Mouse (Mus musculus): Measurements from ENCODE around the gene Ttc28. TPM values are rescaled to one million over a fixed set of nuclear protein-coding genes. Genes with fewer than 3 reads are reported as not detected.
A peak's percentile ranks its signal among the peaks of the same experiment; 100 is the strongest.

The Ttc28 gene
- polyA plus RNA-seq, 1 experiment: 16.3 TPM

DNA sequence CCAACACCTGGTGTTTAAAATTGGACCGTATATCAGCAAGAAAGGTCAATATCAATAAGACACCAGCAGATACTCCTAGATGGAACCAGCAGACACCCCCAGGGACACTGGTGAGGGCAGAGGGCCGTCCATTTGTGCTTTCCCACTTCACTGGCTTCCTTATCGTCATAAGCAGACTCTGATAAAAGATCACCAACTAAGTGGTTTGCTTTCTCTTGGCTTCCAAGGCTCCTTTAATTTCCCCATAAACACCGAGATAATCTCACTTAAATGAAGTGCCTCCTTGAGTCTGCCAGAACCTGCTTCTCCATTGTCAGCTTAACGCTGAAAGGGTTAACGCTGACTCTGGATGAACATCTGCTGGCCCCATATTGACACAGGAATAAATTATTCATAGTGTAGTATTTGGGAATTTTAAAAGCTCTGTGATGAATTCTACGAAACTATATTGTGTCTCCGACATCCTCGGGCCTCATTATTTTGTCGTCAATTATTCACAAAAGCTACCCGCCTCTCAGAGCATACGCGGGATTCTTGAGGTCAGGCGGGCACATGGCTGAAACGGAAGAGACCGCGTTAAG lies 175.3 kb downstream of the Ttc28 start:
- Histone ChIP-seq H3K27ac (replicated peaks; ENCODE audit: low read depth, low read length) (no peak overlapping the region), H3K4me1 (ENCODE audit: control insufficient read depth, insufficient read depth, insufficient read length, low read length) (peaks cover 16% of the 10 kb centered on the region), H3K4me3 (ENCODE audit: insufficient read depth, low read depth, low read length) (no peak overlapping the region)

DNA sequence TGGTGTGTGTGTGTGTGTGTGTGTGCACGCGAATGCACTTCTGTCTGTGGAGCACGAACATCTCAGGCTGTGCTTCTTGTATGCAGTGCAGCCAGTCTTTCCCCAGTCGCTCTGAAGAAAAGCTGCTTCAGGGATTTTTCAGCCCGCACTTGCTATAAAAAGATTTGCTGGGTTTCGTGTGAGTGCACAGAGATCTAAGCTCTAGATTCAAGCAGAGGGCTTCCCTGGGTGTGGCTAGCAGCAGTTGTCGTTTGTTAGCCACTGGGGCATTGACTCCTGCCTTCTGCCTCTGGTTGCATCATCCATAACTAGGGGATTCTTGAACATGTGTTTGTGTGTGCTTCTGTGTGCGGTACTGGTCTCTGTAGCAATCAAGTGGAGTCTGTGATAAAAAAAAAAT lies 175.9 kb downstream of the Ttc28 start:
- Histone ChIP-seq H3K4me1 (ENCODE audit: control insufficient read depth, insufficient read depth, insufficient read length, low read length) (peaks cover 17% of the 10 kb centered on the region), H3K27ac (replicated peaks; ENCODE audit: low read depth, low read length) (no peak overlapping the region), H3K4me3 (ENCODE audit: insufficient read depth, low read depth, low read length) (no peak overlapping the region)

DNA sequence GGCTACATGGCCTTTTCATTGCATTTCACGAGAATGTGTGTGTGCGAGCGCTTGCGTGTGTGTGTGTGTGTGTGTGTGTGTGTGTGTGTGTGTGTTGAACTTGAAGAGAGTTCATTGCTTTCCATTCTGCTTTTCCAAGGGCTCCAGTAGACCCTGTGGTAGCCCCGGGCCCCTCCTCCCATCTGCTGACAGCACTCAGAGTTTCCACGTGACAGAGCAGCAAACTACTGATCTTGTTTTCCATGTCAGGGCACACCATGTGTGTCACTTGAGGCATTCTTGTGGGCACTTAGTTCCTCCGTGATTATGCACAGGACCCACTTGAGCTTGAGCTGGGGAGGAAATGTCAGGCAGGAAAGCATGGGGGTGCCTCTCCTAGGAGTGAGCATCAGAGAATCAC lies 177.5 kb downstream of the Ttc28 start:
- H3K27ac ChIP-seq (replicated peaks; ENCODE audit: low read depth, low read length): no peak overlapping the region

DNA sequence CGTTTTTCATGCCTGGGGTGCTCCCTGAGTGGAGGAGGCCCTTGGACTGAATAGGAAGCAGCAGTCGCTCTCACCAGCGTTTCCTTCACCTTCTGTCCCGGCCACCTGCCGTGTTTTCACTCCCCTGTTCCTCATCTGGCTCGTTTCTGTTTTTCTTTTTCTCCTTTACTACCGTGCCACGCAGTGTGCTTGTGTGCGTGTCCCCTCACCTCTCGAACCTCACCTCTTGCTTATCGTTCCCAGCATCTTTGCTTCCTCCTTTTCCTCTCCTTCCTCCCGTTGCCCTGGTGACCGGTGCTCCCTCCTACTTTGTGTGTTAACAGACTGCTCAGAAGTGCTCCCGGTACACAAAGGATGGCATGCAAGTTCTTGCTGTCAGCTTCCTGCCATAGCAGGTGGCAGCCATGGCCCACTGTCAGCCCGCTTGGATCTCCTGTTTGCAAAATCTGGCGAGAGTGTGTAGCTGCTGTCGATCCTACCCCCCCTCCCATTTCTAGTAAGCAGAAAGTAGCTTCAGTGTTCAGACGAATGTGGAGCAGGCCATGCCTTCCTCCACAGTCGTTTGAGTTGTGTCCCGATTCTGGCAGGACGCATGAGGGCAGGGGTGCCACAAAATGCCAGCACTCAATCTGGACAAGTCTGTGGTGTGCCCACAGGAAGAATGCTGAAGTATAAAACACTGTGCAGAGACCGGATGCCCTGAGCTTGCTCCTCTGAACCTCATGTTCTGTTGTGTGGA lies 179.0 kb downstream of the Ttc28 start:
- Histone ChIP-seq H3K4me3 (ENCODE audit: insufficient read depth, low read depth, low read length) (no peak overlapping the region), H3K4me1 (ENCODE audit: control insufficient read depth, insufficient read depth, insufficient read length, low read length) (peaks cover 22% of the 10 kb centered on the region), H3K27ac (replicated peaks; ENCODE audit: low read depth, low read length) (peak overlapping the region; percentile 64)

More for the DNA sequence above, 177.5 kb downstream of the Ttc28 start:
- H3K4me3 ChIP-seq (ENCODE audit: insufficient read depth, low read depth, low read length): no peak overlapping the region
- H3K4me1 ChIP-seq (ENCODE audit: control insufficient read depth, insufficient read depth, insufficient read length, low read length): peaks cover 22% of the 10 kb centered on the region

DNA sequence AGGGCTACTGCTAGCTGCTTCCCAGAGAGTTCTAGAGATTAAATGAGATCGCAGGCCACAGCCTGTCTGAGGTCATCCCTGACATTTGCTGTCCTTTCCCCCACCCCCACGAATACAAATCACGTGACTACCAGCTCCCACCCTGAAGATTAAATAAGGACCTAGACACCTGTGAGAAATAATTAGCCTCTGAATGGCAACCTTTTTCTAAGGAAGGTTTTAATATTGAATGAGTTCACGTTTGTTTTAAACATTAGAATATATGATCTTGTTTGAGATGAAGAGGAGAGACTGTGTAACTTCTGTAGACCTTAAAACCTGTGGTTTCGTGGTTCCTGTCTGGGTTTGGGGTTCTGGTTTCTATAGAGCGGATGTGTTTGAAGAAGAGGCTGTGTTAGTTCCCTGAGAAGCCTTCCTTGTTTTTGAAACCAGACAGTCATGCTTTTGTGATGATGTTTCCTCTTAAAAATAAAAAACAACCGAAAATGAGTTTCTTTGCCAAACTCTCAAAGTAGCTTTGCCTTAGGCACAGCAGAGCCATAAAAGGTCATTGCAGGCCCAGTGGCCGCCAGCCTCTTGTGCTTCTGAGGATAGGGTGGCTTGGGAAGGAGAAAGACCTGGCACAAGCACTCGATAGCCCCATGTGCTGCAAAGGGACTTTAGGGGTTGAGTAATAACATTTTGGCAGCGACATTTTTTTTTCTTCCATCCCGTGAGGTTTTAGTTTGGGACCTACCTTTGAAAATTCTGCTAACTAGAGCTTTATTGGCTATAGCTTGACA lies 179.7 kb downstream of the Ttc28 start:
- H3K27ac ChIP-seq (replicated peaks; ENCODE audit: low read depth, low read length): peak overlapping the region; percentile 64
- no peak overlapping the region for H3K4me3 ChIP-seq (ENCODE audit: insufficient read depth, low read depth, low read length)
- H3K4me1 ChIP-seq (ENCODE audit: control insufficient read depth, insufficient read depth, insufficient read length, low read length): peaks cover 22% of the 10 kb centered on the region

DNA sequence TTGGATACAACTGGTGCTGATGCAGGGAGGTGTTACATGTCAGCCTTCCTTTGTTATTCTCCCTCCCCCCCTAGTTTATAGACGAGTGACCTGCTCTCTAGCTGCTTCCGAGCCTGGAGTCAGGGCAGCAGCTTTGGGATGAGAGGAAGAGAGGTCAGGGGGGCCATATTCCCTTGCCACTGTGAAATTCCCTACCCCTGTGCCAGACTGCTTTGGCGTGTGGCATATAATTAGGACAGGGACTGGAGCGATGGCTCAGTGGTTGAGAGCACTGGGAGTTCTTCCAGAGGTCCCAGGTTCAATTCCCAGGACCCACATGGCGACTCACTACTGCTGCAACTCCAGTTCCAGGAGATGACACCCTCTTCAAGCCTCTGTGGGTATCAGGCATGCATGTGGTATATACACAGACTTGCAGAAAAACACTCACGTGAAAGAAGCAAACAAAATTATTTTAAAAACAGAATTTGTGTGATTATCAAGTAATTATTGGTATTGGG lies 180.7 kb downstream of the Ttc28 start:
- H3K4me1 ChIP-seq (ENCODE audit: control insufficient read depth, insufficient read depth, insufficient read length, low read length): peaks cover 22% of the 10 kb centered on the region
- H3K4me3 ChIP-seq (ENCODE audit: insufficient read depth, low read depth, low read length): no peak overlapping the region
- 0 out of 2 replicates have a peak overlapping the region, but pooled peaks have one; percentile 16 for H3K27ac ChIP-seq (replicated peaks; ENCODE audit: low read depth, low read length)

DNA sequence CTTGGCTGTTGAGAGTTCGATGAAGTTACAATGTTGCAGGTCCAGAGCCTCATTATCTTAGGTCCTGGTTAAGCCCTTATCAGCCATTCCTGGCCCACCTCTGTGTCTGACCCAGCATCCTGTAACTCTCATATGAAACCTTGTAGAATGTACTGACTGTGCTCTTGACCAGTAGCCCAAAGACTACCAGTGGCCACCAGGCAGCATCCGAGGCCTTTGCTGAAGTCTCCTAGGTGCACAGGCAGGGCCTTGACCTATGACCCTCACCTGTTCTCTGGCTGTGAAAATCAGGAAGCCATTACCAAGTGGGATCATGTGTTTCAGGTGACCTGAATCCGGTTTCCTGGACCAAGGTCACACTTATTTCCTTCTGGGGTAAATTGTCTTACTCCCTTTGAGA lies 183.6 kb downstream of the Ttc28 start:
- H3K27ac ChIP-seq (replicated peaks; ENCODE audit: low read depth, low read length): no peak overlapping the region
- H3K4me1 ChIP-seq (ENCODE audit: control insufficient read depth, insufficient read depth, insufficient read length, low read length): peaks cover 24% of the 10 kb centered on the region
- no peak overlapping the region for H3K4me3 ChIP-seq (ENCODE audit: insufficient read depth, low read depth, low read length)

DNA sequence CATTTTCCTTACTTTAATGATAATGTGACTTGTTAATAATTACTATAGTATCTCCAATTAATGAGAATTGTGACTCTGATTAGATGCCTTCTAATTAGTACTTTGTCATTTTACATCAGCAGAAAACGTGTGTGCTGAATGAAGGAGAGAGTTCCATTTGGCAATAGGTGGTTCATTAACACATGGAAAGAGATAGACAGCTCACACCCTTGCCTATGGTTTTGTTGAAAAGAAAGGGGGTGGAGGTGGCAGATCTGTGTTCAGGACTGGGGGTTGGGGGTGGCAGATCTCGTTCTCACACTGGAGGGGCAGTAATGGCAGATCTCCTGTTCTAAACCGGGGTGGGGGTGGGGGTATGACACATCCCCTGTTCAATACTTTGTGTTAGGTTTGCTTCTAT lies 184.4 kb downstream of the Ttc28 start:
- no peak overlapping the region for H3K27ac ChIP-seq (replicated peaks; ENCODE audit: low read depth, low read length)
- H3K4me3 ChIP-seq (ENCODE audit: insufficient read depth, low read depth, low read length): no peak overlapping the region
- H3K4me1 ChIP-seq (ENCODE audit: control insufficient read depth, insufficient read depth, insufficient read length, low read length): peaks cover 15% of the 10 kb centered on the region

DNA sequence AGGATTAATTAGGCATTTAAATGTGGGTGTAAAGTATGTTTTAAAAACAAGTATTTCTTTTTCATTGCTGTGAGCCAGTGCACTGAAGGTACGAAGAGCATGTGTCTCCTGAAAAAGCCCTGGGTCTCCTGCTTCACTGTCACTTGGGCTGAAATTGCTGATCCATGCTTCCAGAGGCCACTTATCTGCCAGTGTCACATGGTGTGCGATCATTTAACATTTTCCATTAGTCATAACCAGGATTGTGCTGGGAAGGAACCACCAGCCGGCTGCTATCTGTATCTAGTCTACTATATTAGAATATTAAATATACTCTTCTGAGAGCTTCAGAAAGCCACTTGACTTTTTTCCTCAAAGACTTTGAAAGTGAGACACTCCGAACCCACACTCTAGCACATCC lies 186.2 kb downstream of the Ttc28 start:
- Histone ChIP-seq H3K27ac (replicated peaks; ENCODE audit: low read depth, low read length) (no peak overlapping the region), H3K4me3 (ENCODE audit: insufficient read depth, low read depth, low read length) (no peak overlapping the region), H3K4me1 (ENCODE audit: control insufficient read depth, insufficient read depth, insufficient read length, low read length) (peaks cover 13% of the 10 kb centered on the region)

DNA sequence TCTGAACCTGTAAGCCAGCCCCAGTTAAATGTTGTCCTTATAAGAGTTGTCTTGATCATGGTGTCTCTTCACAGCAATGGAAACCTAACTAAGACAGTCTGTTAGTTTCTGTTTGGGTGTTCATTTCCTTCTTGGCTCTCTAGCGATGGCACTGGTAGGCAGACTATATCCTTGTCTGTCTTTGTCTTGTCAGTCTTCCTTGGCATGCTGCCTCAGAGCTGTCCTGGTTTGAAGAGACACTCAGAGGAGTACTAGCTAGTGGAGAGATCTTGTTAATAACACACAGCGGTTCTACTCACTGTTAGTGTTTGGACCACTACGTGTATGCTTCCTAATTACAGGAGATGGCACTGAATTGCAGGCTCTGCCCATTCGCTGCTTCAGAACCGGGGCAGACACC lies 189.9 kb downstream of the Ttc28 start:
- Histone ChIP-seq H3K27ac (replicated peaks; ENCODE audit: low read depth, low read length) (no peak overlapping the region), H3K4me3 (ENCODE audit: insufficient read depth, low read depth, low read length) (no peak overlapping the region), H3K4me1 (ENCODE audit: control insufficient read depth, insufficient read depth, insufficient read length, low read length) (peaks cover 11% of the 10 kb centered on the region)

DNA sequence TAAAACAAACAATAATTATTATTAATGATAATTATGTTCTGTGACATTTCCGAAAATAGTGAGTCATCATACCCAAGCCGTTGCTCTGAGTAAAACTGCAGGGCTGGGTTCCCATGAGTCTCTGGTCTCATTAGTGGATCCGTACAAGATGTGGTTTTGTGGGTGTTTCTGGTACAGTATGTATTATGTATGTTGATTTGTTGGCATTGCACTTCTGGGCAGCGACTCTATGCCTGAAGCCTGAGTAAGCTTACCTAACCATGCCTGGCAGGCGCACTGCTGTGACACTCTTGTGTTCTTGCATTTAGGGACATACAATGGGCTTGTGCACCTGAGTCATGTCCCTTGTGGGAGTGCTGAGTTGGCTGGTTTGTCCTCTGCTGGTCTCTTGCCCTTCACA lies 190.3 kb downstream of the Ttc28 start:
- no peak overlapping the region for H3K27ac ChIP-seq (replicated peaks; ENCODE audit: low read depth, low read length)
- H3K4me3 ChIP-seq (ENCODE audit: insufficient read depth, low read depth, low read length): no peak overlapping the region
- peaks cover 11% of the 10 kb centered on the region for H3K4me1 ChIP-seq (ENCODE audit: control insufficient read depth, insufficient read depth, insufficient read length, low read length)

DNA sequence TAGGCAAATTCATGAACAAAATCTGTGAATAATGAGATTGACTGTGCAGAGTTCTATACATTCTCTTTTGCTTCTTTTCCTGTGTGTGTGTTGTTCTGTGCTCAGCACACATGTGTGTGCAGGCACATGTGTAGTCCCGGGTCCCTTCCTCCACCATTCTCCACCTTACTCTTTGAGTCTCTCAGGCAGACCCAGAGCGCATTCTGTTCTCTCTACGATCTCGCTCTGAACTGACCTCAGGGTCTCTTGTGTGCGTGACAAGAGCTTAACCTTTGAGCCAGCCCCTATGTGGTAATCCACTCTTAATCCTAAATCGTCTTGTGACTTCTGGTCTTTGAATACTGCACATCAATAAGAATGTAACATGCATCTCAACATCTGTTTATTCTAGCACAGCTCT lies 190.8 kb downstream of the Ttc28 start:
- Histone ChIP-seq H3K27ac (replicated peaks; ENCODE audit: low read depth, low read length) (no peak overlapping the region), H3K4me3 (ENCODE audit: insufficient read depth, low read depth, low read length) (no peak overlapping the region)

DNA sequence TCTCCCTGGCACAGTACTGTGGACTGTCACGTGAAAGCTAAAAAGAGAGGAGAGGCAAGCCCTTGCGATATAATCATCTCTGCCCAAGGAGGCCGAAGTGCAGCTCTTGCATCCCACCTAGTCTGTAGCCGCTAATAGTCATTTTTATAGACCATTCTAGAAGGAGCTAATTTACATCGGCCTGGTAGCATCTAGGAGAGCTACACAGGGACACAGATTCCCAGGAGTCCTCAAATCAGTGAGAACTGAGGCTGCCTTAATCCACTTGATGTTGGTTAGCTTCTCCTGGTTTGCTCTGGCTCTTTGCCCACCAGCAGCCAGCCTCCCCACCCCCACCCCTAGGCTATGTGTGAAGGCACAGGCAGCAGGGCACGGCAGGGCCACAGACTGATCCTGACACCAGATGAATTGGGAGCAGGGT lies 193.7 kb downstream of the Ttc28 start:
- Histone ChIP-seq H3K27ac (replicated peaks; ENCODE audit: low read depth, low read length) (peak overlapping the region; percentile 60; the same call in 1 of the 2 replicates), H3K4me3 (ENCODE audit: insufficient read depth, low read depth, low read length) (no peak overlapping the region), H3K4me1 (ENCODE audit: control insufficient read depth, insufficient read depth, insufficient read length, low read length) (peaks cover 8% of the 10 kb centered on the region)

More for the DNA sequence above, 190.8 kb downstream of the Ttc28 start:
- H3K4me1 ChIP-seq (ENCODE audit: control insufficient read depth, insufficient read depth, insufficient read length, low read length): peaks cover 11% of the 10 kb centered on the region

DNA sequence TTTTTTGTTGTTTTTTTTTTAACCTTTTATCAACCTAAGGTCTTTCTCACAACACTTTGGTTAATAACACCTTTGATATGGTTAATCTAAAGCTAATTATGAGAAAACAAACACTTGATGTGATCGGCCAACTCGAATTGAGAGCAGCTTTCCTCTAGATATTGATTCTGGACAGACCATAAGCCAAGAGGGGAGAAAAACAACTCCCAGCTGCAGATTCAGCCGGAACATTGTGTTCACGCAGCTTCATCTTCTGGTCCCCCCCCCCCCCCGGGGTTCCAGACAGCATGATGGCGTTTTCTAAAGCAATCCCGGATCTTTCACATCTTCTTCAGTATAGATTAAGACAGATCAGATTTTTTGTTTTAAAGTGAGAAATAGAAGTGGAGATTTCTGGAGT lies 194.4 kb downstream of the Ttc28 start:
- H3K27ac ChIP-seq (replicated peaks; ENCODE audit: low read depth, low read length): no peak overlapping the region
- no peak overlapping the region for H3K4me3 ChIP-seq (ENCODE audit: insufficient read depth, low read depth, low read length)
- peaks cover 10% of the 10 kb centered on the region for H3K4me1 ChIP-seq (ENCODE audit: control insufficient read depth, insufficient read depth, insufficient read length, low read length)

DNA sequence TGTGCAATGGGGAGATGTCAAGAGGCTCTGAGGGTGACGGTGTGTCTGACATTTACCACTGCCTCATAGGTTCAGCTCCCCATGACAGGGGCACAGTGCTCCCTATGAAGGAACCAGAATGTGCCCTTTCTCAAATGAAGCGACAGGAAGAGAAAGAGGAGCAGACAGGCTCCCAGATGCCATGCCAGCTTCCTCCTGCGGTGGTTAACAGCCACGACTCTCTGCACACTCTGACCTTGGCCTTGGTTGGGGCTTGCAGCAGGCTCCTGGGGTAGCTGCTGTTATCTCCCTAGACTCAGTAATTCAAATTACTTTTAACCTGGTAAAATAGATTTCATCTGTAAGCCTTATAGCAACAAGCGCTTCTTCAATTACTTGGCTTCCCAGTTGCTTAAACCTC lies 196.2 kb downstream of the Ttc28 start:
- Histone ChIP-seq H3K27ac (replicated peaks; ENCODE audit: low read depth, low read length) (no peak overlapping the region), H3K4me3 (ENCODE audit: insufficient read depth, low read depth, low read length) (no peak overlapping the region), H3K4me1 (ENCODE audit: control insufficient read depth, insufficient read depth, insufficient read length, low read length) (peaks cover 4% of the 10 kb centered on the region)
